Mouse (Mus musculus) urinary bladder, adult 18-20 months (tissue): Measurements from ENCODE around the gene L3mbtl3.

ENCODE experiments used
- DNase-seq, 2 experiments: peaks; one replicate each; pipeline ENCODE4 v3.0.0; 2022; ENCODE audit warnings: low spot score in 2 of 2, mixed read lengths in 2 of 2

L3mbtl3 gene

DNA sequence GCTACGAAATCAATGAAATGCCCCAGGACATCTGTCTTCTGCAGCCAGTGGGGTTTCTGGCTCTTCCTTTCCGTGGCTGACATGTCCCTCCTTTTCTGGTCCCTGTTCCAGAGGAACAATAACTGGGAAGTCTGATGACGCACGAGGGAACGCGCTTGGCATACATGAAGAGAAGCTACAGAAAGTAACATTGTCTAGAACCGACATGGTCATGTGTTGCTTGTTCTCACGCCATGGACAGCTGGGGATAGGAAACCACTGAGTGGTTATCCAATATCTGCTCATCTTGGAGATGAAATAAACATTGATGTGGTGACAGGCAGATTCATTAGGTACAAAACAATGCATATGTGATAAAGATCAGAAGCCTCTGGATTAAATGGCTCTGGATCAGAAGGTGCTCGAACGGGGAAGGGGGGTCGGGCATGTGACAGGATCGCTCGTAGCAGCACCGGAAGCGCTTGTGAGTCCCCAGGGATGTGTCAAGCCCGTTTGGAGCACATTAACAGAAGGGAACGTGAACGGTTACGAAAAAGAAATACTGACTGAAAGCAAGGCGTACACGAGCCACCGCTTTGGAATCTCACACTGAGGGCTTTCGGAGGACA, 37.8 kb downstream of the L3mbtl3 start:
- no peak for DNase-seq

DNA sequence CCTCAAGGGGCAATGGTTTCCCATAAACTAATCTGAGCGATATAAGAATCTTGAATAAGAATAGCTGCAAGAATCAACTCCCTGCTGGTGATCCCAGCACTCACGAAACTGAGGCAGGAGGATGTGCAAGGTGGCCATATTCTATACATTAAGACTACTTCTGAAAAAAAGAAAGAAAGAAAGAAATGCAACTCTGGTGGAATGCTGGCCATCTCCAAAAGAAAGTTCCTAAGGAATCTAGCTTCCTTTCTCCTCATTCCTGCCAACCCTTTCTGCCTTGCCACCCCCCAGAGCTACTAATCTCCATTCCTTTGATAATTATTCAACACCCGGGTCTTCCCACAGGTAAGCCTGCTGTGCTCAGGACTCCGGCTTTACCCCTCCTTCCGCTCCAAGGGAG, 41.8 kb downstream of the L3mbtl3 start:
- no peak for DNase-seq

DNA sequence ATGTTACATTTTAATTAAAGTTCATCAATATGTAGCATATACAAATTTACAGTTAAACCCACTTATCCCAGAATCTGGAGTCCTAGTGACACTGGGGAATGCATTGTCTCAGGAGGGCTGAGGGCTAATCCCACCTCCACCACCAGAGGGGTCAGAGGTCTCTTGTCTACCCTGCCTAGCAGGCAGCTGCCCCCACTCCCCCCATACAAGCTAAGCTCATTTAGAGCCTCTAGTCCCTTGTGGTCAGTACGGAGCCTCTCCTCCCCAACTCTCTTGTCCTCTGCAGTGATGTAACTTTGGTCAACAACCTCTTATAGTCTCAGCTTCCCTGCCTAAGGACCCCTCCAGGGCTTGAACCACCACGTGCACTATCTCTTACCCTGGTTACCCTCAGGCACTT, 43.0 kb downstream of the L3mbtl3 start:
- DNase-seq, result no peak

DNA sequence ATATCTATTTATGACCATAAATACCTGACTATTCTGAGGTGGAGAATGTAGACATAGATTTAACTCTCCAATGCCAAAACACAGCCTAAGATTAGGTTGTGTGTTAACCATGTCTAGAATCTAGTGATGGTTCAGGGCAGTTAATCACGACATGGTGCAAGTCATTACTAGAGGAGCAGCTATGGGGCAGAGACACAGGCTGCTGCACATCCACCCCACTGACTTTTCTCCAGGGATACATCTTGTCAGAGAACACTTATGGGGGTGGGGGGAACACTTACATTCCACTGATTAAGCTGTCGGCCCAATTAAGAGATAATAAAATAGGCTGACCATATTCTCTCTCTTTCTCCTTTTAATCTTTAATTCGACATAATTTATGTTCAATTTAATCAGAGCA, 46.9 kb downstream of the L3mbtl3 start:
- no peak for DNase-seq

DNA sequence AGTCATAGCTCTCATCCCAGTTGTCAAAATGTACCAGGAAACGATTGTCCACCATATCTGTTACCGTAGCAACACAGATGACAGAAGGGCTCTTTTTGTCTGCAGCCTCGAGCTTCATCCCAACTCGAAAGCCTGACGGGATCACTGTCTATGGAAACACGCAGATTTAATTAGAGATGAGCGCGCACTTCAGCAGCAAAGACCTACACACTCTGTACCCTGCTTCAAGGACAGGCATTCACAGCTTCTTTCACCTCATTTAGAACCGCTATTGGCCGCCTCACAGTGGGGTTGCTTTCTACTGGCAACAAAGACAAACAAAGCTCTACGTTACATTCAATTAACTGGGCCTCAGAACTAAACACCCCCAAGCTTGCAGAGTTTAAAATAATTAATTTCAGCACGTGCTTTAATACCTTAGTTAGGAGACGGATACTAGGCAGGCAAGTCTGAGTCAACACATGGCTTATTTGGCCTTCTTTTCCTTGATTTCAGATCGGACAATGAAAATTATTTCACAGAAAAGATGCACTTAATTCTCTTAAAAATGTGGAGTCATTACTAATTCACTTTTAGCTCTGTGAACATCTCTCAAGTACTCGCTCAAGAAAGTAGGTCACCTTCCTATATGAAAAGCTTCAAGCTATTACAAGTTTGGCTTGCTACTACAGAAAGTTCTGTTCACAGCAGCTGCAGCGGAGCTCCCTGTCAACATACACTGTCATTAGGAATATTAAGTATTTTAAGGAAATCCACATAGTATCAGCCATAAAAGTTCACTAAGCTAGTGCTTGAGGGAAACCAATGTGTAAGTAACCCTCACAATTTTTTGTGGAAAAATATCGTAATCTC, 47.9 kb downstream of the L3mbtl3 start:
- DNase-seq, result no peak

DNA sequence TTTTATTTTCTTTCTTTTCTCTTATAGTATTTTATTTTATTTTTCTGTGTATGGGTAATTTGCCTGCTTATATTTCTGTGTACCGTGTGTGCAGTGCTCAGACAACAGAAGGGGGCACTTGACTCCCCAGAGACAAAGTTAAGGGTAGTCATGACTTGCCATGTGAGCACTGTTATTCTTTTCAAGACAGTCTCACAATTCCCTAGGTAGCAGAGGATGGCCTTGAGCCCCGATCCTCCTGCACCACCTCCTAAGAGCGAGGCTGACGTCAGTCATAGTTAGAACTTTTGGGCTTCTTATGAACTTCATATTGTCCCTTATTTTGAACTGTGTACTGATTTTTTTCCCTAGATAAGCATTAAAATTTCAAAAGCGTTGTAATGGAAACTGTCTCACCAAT, 48.5 kb downstream of the L3mbtl3 start:
- DNase-seq, result no peak

DNA sequence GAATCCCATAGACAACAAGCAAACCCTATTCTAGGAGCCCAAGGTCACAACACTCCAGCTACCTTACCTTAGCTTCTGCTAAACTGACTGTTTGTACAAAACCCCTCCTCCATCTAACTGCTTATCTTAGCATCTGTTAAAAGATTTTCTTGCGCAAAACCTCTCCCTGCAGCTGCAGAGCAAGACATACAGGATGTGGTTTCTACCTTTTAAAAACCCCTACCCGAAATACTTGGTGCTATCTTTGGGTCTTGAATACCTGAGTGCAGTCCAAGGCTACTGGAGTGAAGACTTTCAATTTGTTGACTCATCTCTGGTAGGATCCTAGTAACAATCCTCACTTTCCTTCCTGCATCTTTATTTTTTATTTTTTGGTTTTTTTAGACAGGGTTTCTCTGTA, 50.5 kb downstream of the L3mbtl3 start:
- no peak for DNase-seq

DNA sequence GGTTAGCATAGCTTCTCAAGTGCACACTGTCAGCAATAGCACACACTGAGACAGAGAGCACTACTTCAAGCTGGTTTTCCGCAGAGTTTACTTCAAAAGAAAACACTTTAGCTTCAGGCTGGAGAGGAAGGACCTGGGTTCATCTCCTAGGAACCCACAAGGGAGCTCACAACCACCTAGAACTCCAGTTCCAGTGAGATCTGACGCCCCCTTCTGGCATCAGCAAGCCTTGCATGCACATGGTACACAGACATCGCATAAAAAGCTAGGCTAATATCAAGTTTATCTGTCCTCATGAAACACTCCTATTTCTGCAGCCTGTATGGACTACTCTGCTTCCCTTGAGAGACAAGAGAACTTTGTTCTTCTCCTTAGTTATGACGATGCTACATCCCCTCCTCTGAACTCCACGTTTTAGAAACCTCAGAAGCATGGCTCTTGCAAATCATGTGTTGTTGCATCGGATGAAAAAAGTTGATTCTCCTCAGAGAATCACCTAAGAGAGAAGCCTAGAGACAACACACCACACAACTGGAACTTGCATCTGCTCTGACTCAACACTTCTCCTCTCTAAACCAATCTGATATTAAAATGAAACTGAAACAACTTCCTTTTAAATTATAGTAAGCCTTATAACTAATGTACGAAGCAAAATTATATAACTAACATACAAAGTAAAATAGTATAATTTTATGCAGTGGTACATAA, 53.3 kb downstream of the L3mbtl3 start:
- DNase-seq, result no peak

DNA sequence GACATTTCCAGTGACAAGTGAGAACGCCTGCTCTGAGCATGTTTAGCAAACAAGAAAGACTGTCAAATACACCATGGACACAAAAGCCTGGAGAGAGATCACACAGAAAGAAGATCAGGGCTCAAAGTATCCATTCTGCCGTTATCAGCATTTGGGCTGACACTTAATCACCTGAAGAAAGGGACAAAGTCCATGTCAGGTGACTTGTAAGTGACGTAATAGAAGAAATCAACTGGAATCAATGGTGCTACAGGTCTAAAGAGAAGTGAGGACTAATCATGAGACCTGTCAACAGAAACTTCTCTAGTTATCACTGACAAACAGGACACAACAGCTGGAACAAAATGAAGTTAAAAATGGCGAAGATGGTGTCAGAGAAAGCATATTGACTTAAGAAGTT, 55.1 kb downstream of the L3mbtl3 start:
- no peak for DNase-seq

DNA sequence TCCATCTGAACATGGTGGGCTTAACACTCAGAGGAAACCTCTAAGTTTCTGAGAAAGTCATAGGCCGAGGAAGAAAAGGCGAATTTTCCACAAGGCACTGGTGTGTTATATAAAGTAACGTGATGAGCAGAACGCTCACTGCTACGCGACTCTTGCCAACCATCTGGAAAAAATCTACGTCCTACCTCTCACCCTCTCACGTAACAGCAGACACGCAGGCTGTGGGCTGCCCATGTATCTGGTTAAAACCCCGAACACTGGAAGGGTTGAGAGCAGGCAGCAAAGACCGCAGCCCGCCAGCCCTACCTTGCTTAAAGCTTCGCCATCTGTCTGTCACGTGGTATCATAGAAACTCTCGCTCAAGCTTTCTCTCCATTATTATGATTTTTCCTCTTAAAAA, 61.4 kb downstream of the L3mbtl3 start:
- no peak for DNase-seq

DNA sequence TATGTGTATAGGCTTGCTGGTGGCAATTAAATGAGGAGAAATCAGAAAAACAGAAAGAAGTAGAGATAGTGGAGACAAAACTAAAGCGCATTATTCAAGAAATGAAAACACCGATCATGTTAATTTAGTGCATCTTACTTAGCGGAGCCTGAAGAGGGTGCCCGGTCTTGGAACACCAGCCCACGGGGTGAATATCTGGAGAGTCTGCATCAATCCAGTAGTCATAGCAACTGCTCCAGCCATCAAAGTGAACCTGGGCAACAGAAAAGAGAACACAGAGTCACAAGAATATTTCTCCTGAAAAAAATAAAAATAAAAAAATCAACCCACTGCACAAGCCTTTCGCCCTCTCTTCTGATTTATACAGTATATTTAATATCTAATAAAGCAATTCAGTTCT, 72.3 kb downstream of the L3mbtl3 start:
- DNase-seq, result no peak

DNA sequence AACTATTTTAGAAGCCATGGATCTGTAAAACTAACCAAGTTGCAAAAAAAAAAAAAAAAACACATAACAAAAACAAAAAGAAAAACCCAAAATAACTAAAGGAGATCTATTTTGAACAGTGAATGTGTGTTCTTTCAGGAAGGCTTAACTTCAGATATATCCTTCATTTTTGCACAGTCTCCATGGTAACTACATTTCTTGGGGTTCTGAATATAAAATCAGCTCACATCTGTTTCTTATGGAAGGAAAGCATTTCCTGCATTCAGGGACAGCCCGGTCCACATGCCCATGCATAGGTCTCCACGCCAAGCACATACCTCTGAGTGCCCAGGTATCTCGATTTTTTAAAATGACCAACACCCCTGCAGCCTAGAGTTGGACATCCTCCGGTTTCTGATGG, 73.4 kb downstream of the L3mbtl3 start:
- no peak for DNase-seq

DNA sequence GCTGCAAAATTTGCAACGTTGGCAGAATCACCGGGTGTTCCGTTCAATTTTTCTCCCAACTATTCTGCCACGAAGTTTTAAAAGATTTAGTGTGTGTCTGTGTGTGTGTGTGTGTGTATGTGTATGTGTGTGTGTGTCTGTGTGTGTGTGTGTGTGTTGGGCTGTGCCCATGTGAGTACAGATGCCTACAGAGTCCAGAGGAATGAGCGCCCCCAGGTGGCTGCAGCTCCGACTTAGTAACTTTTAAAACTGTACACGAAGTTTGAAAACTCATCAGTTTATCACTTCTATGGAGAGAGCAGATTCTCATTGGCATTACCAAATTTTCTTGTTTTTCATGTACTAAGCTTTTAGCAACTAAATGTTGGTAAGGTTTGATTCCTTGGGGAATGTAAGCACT, 78.1 kb downstream of the L3mbtl3 start:
- no peak for DNase-seq

DNA sequence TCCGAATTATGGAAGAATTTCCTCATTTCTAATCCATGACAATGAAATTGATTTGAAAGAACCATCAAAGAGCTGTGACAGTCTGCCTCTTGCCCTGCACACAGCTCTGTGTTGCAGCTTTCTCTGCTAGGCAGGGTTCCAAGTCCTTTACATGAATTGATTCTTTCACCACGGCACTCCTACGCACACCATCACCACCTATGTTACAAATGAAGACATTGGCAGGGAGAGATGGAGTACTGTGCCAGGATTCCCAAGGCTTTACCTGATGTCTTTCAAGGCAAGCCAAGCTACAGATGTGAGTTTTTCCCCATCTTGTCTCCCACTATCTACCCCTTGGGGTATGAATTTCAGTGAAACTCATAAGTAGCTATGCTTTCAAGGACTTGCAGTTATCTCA, 78.6 kb downstream of the L3mbtl3 start:
- DNase-seq, result no peak

DNA sequence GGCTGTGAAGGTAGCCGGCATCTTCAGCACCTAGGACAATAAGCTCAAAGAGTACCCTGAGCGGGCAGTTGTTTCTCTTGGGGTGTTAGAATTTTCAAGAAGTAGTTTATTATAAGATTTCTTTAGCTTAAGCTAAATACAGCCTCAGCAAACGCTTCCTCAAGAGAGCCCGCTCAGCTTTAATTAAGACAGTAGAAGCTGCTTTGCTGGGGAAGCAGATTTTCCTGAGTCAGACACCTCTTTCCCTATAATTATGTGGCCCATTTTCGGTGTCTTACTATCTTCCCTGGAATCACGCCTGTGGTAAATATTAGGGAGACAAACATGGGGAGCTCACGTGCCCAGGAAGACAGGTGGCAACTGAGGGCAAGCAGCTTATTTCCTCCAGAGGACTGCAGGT, 88.6 kb downstream of the L3mbtl3 start:
- no peak for DNase-seq

DNA sequence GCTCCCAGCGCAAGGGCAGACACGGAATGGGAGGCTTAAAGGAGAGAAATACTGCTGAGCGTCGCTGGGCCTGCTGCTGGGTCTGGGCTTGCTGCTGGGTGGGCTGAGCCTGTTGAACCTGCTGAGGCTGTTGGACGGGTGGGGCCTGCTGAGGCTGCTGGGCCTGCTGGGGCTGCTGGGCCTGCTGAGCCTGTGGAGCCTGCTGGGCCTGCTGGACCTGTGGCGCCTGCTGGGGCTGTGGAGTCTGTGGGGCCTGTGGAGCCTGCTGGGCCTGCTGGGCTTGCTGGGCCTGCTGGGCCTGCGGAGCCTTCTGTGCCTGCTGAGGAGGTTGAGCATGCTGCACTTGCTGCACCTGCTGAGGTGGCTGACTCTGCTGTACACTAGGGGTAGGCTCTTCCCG, 95.8 kb downstream of the L3mbtl3 start:
- DNase-seq, result no peak

DNA sequence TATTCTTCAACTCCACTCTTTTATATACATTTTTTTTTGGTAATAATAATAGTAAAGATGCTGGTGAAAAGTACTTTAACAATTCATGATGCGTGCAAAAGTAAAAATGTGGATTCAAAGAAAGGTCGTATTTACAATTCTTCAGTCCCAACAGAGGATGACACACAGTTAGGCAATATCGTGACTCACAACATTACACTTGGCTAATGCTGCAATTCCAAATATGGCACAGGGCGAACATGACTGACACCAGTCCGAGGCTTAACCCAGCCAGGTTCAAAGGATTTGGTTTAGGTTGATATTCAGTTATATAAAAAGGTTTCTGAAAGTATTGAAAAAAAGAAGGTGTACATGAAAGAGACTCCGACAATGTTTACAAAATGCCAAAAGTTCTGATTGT, 100.4 kb downstream of the L3mbtl3 start:
- no peak for DNase-seq

DNA sequence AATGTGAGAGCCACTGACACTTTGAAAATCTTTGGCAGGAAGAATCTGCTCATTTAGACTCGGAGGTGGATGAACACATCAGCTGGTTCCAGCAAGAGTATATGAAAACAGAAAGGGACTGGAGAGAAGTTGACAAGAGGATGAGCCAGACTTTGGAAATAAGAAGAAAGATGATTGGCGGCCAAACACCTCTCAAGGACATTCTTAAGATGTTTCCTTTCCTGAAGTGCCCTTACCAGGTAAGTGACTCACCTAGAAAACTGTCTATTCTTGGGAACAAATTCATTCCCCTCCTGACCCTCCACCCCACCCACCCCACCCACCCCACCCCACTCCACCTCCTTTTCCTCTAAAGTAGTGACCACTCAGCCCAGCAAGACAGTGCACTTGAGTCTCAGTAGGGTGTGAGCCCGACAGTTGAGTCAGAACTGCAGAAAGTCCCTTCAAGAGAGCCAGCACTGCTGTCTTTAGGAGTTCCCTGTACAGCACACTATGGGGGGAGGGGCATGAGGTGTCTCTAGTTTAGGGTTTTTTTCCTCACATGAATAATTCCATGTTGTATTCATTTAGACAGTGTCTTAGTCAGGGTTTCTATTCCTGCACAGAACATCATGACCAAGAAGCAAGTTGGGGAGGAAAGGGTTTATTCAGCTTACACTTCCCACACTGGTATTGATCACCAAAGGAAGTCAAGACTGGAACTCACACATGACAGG, 111.9 kb downstream of the L3mbtl3 start:
- DNase-seq, result no peak

DNA sequence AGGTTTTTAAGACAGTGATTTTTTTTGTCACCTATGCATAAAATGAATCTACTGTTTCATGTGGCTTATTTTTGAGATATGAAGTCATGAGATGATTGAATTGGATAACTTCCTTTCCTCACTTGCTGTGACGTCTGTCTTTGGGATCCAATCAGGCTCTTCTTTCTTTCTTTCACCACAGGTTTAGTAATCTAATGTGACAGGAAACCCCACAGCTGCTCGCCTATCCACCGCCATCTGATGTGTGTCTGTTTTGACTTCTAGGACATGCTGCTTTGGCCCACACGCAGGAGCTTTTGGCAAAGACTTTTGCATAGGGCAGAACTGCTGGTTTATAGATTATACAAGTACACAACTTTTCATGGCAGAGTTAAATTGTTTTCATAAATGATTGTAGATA, 115.9 kb downstream of the L3mbtl3 start:
- DNase-seq, result no peak

DNA sequence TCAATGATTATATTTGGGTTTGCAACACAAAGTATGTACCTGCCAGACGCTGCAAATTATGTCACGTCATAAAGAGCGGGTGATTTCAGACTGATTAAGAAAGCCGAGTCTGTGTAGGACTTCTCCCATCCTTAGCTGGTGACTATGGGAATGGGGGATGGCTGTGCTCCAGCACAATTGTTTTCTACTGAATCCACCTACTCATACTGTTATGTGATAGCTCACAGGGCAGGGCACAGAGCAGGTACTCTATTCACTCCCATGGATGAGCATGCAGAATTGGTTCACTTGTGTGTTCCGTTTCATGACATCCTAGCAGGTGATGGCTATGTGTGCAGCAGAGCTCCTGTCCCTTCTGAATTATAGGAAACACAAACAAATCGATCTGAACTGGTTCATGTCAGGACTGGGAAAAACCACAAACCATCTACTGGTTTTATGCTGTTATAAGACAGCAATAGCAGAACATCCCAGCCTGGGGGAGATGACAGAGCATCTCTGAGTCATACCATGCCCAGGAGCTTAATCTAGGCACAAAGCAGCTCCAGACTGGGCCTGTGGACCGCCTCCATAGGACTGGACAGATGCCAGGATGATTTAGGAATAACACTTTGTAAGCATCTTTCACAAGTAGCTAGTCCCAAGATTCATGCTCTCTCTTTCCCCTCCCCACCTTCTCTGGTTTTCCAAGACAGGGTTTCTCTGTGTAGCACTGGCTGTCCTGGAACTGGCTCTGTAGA, 126.2 kb downstream of the L3mbtl3 start:
- DNase-seq, result no peak

DNA sequence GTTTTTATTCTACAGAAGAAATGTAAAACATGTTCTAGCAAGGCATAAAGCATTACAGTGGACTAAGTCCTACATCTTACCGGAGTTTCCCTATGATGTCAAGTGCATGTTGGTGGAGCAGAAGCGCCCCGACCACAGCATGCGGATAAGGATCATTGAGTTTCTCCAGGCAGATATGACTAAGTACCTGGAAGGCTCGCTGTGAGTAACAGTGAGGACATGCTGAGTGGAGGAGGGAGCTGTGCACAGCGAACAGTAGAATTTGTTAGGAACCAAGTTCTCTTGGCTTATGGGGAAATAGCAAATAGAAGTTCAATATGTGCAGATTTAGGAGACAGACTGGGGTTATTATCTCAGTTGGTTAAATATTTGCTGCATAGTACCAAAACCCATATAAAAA, 131.3 kb downstream of the L3mbtl3 start:
- DNase-seq, result no peak

DNA sequence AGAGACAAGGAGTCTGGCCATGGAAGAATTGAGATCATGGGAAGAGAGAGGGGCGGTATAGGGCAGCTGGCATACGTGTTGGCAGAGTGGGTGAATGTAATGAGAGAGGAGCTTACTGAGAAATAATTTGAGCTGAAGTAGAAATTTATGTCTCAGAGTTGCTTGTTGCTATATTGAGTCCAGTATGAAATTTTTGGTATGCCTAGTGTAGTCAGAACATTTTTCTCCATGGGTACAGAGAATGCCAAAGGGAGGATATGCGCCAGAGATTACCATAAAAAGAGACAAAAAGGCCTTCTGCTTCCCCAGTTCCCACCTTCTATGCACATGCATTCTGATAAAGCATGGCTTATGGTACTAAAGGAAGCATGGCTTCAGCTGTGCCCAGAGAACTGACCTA, 132.6 kb downstream of the L3mbtl3 start:
- DNase-seq, result no peak
